ENCODE assay signal across 17 mouse cellular contexts in genomic region chr16:35711004-35711403, GRCm38 (mm10). TPM values are rescaled to one million over a fixed set of nuclear protein-coding genes. Genes with fewer than 3 reads are reported as not detected.
DNase-seq lines count a peak whose midpoint lies in the region; ATAC-seq and TF ChIP-seq lines count a peak whose summit lies in the region.
"Had no signal": no experiment of that assay in that cellular context is flagged by ENCODE, and none has a peak within 500 bp of the region (broad histone marks: within the 10 kb centered on the region; RNA-seq: fewer than 3 reads in every experiment).

No protein-coding gene starts in this region.

- no peak overlapping the region for H3K27ac ChIP-seq in forebrain, postnatal 0 days (ENCODE audit: low read depth, low read length)
- H3K27ac ChIP-seq in forebrain, embryonic 10.5 days, result no peak overlapping the region
- H3K27ac ChIP-seq in hindbrain, postnatal 0 days, result no peak overlapping the region
- no peak overlapping the region for H3K27ac ChIP-seq in hindbrain, embryonic 10.5 days
- H3K27ac ChIP-seq: embryonic facial prominence, embryonic 13.5 days; heart, embryonic 13.5 days; limb, embryonic 13.5 days; liver, embryonic 13.5 days had no signal

- WGBS in forebrain, postnatal 0 days, result 31% methylated on average over 7 of the region's 7 CpGs
- 81% methylated on average over 7 of the region's 7 CpGs for WGBS in forebrain, embryonic 10.5 days
- WGBS in hindbrain, postnatal 0 days, result 35% methylated on average over 7 of the region's 7 CpGs
- 78% methylated on average over 7 of the region's 7 CpGs for WGBS in hindbrain, embryonic 10.5 days

- no peaks in the 10 kb centered on the region for H3K27me3 ChIP-seq in forebrain, postnatal 0 days (ENCODE audit: insufficient read depth, low read length)
- H3K27me3 ChIP-seq in forebrain, embryonic 10.5 days (ENCODE audit: poor library complexity, severe bottlenecking), result no peaks in the 10 kb centered on the region
- H3K27me3 ChIP-seq in hindbrain, postnatal 0 days (ENCODE audit: insufficient read depth, low read length), result no peaks in the 10 kb centered on the region
- no peaks in the 10 kb centered on the region for H3K27me3 ChIP-seq in hindbrain, embryonic 10.5 days (ENCODE audit: insufficient read depth, poor library complexity, severe bottlenecking)
- H3K27me3 ChIP-seq: embryonic facial prominence, embryonic 13.5 days; heart, embryonic 13.5 days; limb, embryonic 13.5 days; liver, embryonic 13.5 days had no signal

- ATAC-seq in forebrain, postnatal 0 days, result 0 out of 2 replicates have a peak, but pooled peaks have one; percentile 42
- ATAC-seq in hindbrain, postnatal 0 days, result peak; percentile 48; the same call in 1 of the 2 replicates

- no peak overlapping the region for H3K4me2 ChIP-seq in forebrain, postnatal 0 days (ENCODE audit: low read depth)
- no peak overlapping the region for H3K4me2 ChIP-seq in hindbrain, postnatal 0 days (ENCODE audit: low read depth, low read length)
- H3K4me2 ChIP-seq: embryonic facial prominence, embryonic 13.5 days; heart, embryonic 13.5 days; limb, embryonic 13.5 days; liver, embryonic 13.5 days; lung, embryonic 14.5 days had no signal

- H3K36me3 ChIP-seq in forebrain, postnatal 0 days (ENCODE audit: insufficient read depth), result 0 out of 2 replicates have a peak, but pooled peaks cover 3% of the 10 kb centered on the region
- H3K36me3 ChIP-seq in forebrain, embryonic 10.5 days (replicated peaks), result peaks cover 3% of the 10 kb centered on the region
- peaks cover 4% of the 10 kb centered on the region for H3K36me3 ChIP-seq in hindbrain, postnatal 0 days (ENCODE audit: insufficient read depth, low read length)
- H3K36me3 ChIP-seq in hindbrain, embryonic 10.5 days, result peaks cover 3% of the 10 kb centered on the region
- H3K36me3 ChIP-seq: liver, embryonic 13.5 days had no signal

- no peaks in the 10 kb centered on the region for H3K9me3 ChIP-seq in forebrain, postnatal 0 days (ENCODE audit: low read length)
- H3K9me3 ChIP-seq in forebrain, embryonic 10.5 days, result no peaks in the 10 kb centered on the region
- no peaks in the 10 kb centered on the region for H3K9me3 ChIP-seq in hindbrain, postnatal 0 days (ENCODE audit: low read length)
- no peaks in the 10 kb centered on the region for H3K9me3 ChIP-seq in hindbrain, embryonic 10.5 days
- H3K9me3 ChIP-seq: embryonic facial prominence, embryonic 13.5 days; heart, embryonic 13.5 days; limb, embryonic 13.5 days; liver, embryonic 13.5 days had no signal

- no peaks in the 10 kb centered on the region for H3K4me1 ChIP-seq in forebrain, postnatal 0 days (ENCODE audit: insufficient read depth)
- peaks cover 10% of the 10 kb centered on the region for H3K4me1 ChIP-seq in forebrain, embryonic 10.5 days
- no peaks in the 10 kb centered on the region for H3K4me1 ChIP-seq in hindbrain, postnatal 0 days (ENCODE audit: insufficient read depth, low read length)
- peaks cover 18% of the 10 kb centered on the region for H3K4me1 ChIP-seq in hindbrain, embryonic 10.5 days (replicated peaks)
- H3K4me1 ChIP-seq: liver, embryonic 13.5 days had no signal

- H3K9ac ChIP-seq in forebrain, postnatal 0 days, result no peak overlapping the region
- H3K9ac ChIP-seq in hindbrain, postnatal 0 days (replicated peaks; ENCODE audit: low read length), result no peak overlapping the region
- H3K9ac ChIP-seq: embryonic facial prominence, embryonic 13.5 days; heart, embryonic 13.5 days; limb, embryonic 13.5 days; liver, embryonic 13.5 days; lung, embryonic 14.5 days had no signal

- peak; percentile 32 for DNase-seq in forebrain, postnatal 0 days
- DNase-seq in forebrain, embryonic 10.5 days (ENCODE audit: extremely low spot score, low spot score), result no peak
- DNase-seq in hindbrain, postnatal 0 days (ENCODE audit: low spot score), result peak; percentile 32
- no peak for DNase-seq in hindbrain, embryonic 10.5 days (ENCODE audit: low spot score)
- peak; percentile 45 for DNase-seq in retina, postnatal 1 day
- DNase-seq in retina, embryonic 14.5 days (ENCODE audit: low spot score), result no peak
- DNase-seq in urinary bladder, adult 18-20 months (ENCODE audit: low spot score in 2 of 2), result no peak
- DNase-seq: cerebellum, adult 8-10 months; kidney, adult 8-10 months; kidney, postnatal 25 days; liver, embryonic 13.5 days; lung, embryonic 14.5 days; lung, postnatal 36 days; right cerebral cortex, adult 18-20 months had no signal

- no peak overlapping the region for H3K4me3 ChIP-seq in forebrain, postnatal 0 days (ENCODE audit: low read depth, low read length)
- no peak overlapping the region for H3K4me3 ChIP-seq in forebrain, embryonic 10.5 days
- no peak overlapping the region for H3K4me3 ChIP-seq in hindbrain, postnatal 0 days (ENCODE audit: low read length)
- H3K4me3 ChIP-seq in hindbrain, embryonic 10.5 days, result no peak overlapping the region
- H3K4me3 ChIP-seq: embryonic facial prominence, embryonic 13.5 days; heart, embryonic 13.5 days; limb, embryonic 13.5 days; liver, embryonic 13.5 days had no signal

- no peak for TF ChIP-seq CTCF in forebrain, postnatal 0 days (IDR thresholded peaks at IDR 0.05; ENCODE audit: low read depth)
- TF ChIP-seq CTCF in hindbrain, postnatal 0 days (IDR thresholded peaks at IDR 0.05; ENCODE audit: low read depth), result no peak

RNA-seq across cellular contexts. Expression of gene Dirc2, which starts 58.2 kb away (rescaled TPM):
- total RNA-seq in forebrain, postnatal 0 days (2014; rRNA removed), result 80.9 and 90.9 TPM in 2 replicates
- 41.6 and 50.1 TPM in 2 replicates for polyA plus RNA-seq in forebrain, postnatal 0 days (2015; fragmentation: Nextera tagmentation; extraction: Ambion mirVana)
- 9.3 and 10.4 TPM in 2 replicates for polyA plus RNA-seq in forebrain, embryonic 10.5 days (2016; fragmentation: Nextera tagmentation; extraction: Ambion mirVana)
- total RNA-seq in hindbrain, postnatal 0 days (2014; rRNA removed), result 70.8 and 80.8 TPM in 2 replicates
- polyA plus RNA-seq in hindbrain, postnatal 0 days (2015; fragmentation: Nextera tagmentation; extraction: Ambion mirVana), result 34.1 and 35.5 TPM in 2 replicates
- 15.2 and 17.3 TPM in 2 replicates for polyA plus RNA-seq in hindbrain, embryonic 10.5 days (2016; fragmentation: Nextera tagmentation; extraction: Ambion mirVana)

RNA-seq across cellular contexts. Expression of gene Hspbap1, which starts 59.2 kb away (rescaled TPM):
- total RNA-seq in forebrain, postnatal 0 days (2014; rRNA removed), result 7.2 and 8.2 TPM in 2 replicates
- 5.1 and 6.8 TPM in 2 replicates for polyA plus RNA-seq in forebrain, postnatal 0 days (2015; fragmentation: Nextera tagmentation; extraction: Ambion mirVana)
- 28.7 and 29.9 TPM in 2 replicates for polyA plus RNA-seq in forebrain, embryonic 10.5 days (2016; fragmentation: Nextera tagmentation; extraction: Ambion mirVana)
- 5.0 and 7.9 TPM in 2 replicates for total RNA-seq in hindbrain, postnatal 0 days (2014; rRNA removed)
- 4.4 and 5.8 TPM in 2 replicates for polyA plus RNA-seq in hindbrain, postnatal 0 days (2015; fragmentation: Nextera tagmentation; extraction: Ambion mirVana)
- polyA plus RNA-seq in hindbrain, embryonic 10.5 days (2016; fragmentation: Nextera tagmentation; extraction: Ambion mirVana), result 24.1 and 25.0 TPM in 2 replicates

Comparison
In these comparisons a context has a peak if more than half of its experiments do, and no peak if none do; other contexts are left out.
1. DNase-seq: peak in forebrain, postnatal 0 days (single experiment), hindbrain, postnatal 0 days (single experiment) and retina, postnatal 1 day (single experiment); none in forebrain, embryonic 10.5 days (single experiment), hindbrain, embryonic 10.5 days (single experiment), retina, embryonic 14.5 days (single experiment) and urinary bladder, adult 18-20 months (0 of 2).